Mouse (Mus musculus): ENCODE results near the gene Gabarap.

DNA sequence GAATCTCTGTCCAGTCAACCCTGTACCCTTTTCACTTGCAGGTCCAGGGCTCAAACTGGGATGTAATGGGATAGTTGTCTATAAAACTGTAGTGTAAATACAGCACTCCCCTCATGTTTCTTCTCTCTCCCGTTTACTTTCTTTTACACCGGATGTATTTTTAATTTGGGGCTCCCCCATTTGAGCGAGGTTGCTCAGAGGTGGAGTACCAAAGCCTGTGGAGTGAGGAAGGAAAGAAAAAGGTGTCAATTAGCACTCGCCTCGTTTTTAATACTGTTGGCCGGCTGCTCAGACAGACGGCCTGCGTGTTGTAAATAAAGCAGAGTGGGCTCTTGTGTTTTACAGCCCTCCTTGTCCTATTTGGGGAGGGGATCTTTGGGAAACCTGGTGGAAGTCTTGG is 8.7 kb downstream of the Gabarap start:
- no peak for TF ChIP-seq EP300 (IDR thresholded peaks at IDR 0.05; ENCODE audit: low read depth in 1 of 2, low read length in 2 of 2)
- TF ChIP-seq ZNF384 (IDR thresholded peaks at IDR 0.05; ENCODE audit: low read depth, low read length): no peak
- no peak for TF ChIP-seq POLR2A (IDR thresholded peaks at IDR 0.05; ENCODE audit: control insufficient read depth in 1 of 2, insufficient read depth in 1 of 2, low read depth in 1 of 2, low read length in 2 of 2, poor library complexity in 1 of 2)
- TF ChIP-seq CTCF (IDR thresholded peaks at IDR 0.05 in 2 of 3, conservative IDR thresholded peaks at IDR 0.05 in 1 of 3; ENCODE audit: control insufficient read depth in 1 of 3, insufficient read depth in 1 of 3, low read depth in 2 of 3, low read length in 3 of 3, poor library complexity in 1 of 3, severe bottlenecking in 1 of 3): no peak
- TF ChIP-seq BHLHE40 (IDR thresholded peaks at IDR 0.05; ENCODE audit: borderline replicate concordance, low read depth, low read length): no peak
- no peak for TF ChIP-seq USF2 (IDR thresholded peaks at IDR 0.05; ENCODE audit: borderline replicate concordance in 1 of 2, insufficient read depth in 1 of 2, low read depth in 1 of 2, low read length in 2 of 2)
- no peak for TF ChIP-seq TBP (IDR thresholded peaks at IDR 0.05; ENCODE audit: low read depth, low read length)
- no peak for TF ChIP-seq CHD2 (IDR thresholded peaks at IDR 0.05; ENCODE audit: low read length)
